Mouse (Mus musculus) midbrain, postnatal 0 days (tissue): ENCODE measurements around the gene Osbpl10. TPM values are rescaled to one million over a fixed set of nuclear protein-coding genes. Genes with fewer than 3 reads are reported as not detected.

ENCODE experiments used
- ATAC-seq: fragments of 200-750 bp; cut with Nextera tagmentation; 2 replicates; pipeline ENCODE4 v1.8.0; 2017; ENCODE audit warnings: moderate number of reproducible peaks, mild to moderate bottlenecking, moderate TSS enrichment, moderate library complexity; ENCODE audit not compliant: low FRiP score
- DNase-seq: peaks from one replicate; pipeline ENCODE4 v3.0.0-alpha.2; 2015; ENCODE audit warnings: low spot score
- H3K27ac ChIP-seq: fragments of 300-500 bp; sonication (generic); 2 replicates; pipeline ENCODE4 v1.5.1; 2014; ENCODE audit warnings: low read depth, mild to moderate bottlenecking, low read length, mixed read lengths
- H3K27me3 ChIP-seq: fragments of 300-500 bp; sonication (generic); 2 replicates; pipeline ENCODE4 v1.6.1; 2014; ENCODE audit warnings: low read length, control low read depth, mixed read lengths; ENCODE audit not compliant: insufficient read depth
- H3K36me3 ChIP-seq: fragments of 300-500 bp; sonication (generic); 2 replicates; pipeline ENCODE4 v1.6.1; 2014; ENCODE audit warnings: low read length, control low read depth, mixed read lengths; ENCODE audit not compliant: insufficient read depth
- H3K4me1 ChIP-seq: fragments of 300-500 bp; sonication (generic); 2 replicates; pipeline ENCODE4 v1.6.1; 2014; ENCODE audit warnings: mild to moderate bottlenecking, control low read depth, antibody characterized with exemption, low read length, mixed read lengths; ENCODE audit not compliant: insufficient read depth
- H3K4me2 ChIP-seq: fragments of 300-500 bp; sonication (generic); 2 replicates; pipeline ENCODE4 v1.6.1; 2014; ENCODE audit warnings: low read depth, mild to moderate bottlenecking, low read length, mixed read lengths; ENCODE audit not compliant: poor library complexity, severe bottlenecking
- H3K4me3 ChIP-seq: fragments of 300-500 bp; sonication (generic); 2 replicates; pipeline ENCODE4 v1.5.1; 2014; ENCODE audit warnings: low read depth, mild to moderate bottlenecking, low read length, moderate library complexity
- H3K9ac ChIP-seq: fragments of 300-500 bp; sonication (generic); replicated peaks from 2 replicates; pipeline ENCODE4 v1.6.1; 2014; ENCODE audit warnings: mild to moderate bottlenecking, low read length, moderate library complexity, mixed read lengths; ENCODE audit not compliant: poor library complexity, severe bottlenecking
- H3K9me3 ChIP-seq: fragments of 300-500 bp; sonication (generic); 2 replicates; pipeline ENCODE4 v1.6.1; 2016; ENCODE audit warnings: low read length, control low read depth
- CTCF ChIP-seq: IDR thresholded peaks from 2 replicates; pipeline ENCODE4 v1.5.1; 2016; ENCODE audit warnings: antibody characterized with exemption, mild to moderate bottlenecking
- WGBS: fragments of 180-500 bp; shearing (Covaris S2); extraction: QIAGEN DNeasy Blood & Tissue Kit; methylation state at CpG from one replicate; pipeline ENCODE4 v1.1.7; 2014; 5-methylcytosine and 5-hydroxymethylcytosine counted together
- polyA plus RNA-seq: library from polyadenylated mRNA; unstranded; fragments of >200 nt; fragmentation: Nextera tagmentation; extraction: Ambion mirVana; gene quantifications from 2 replicates; pipeline ENCODE4 v1.2.1, GENCODE M21; 2015
- total RNA-seq: library from RNA; depleted of rRNA; stranded (reverse); fragments of >200 nt; gene quantifications from 2 replicates; pipeline ENCODE4 v1.2.3, GENCODE M21; 2014

Gene Osbpl10
- total and polyA plus RNA-seq, 2 experiments from 2014 or later: 3.2 to 23.5 TPM

GRCm38 (mm10) chr9:114934231-114934630, 44.1 kb upstream of the Osbpl10 start:
- Histone ChIP-seq H3K36me3 (no peaks in the 10 kb centered on the region), H3K4me1 (no peaks in the 10 kb centered on the region; the same call in 1 of the 2 replicates), H3K4me2 (peak overlapping the region; percentile 98), H3K9me3 (no peaks in the 10 kb centered on the region), H3K27me3 (no peaks in the 10 kb centered on the region), H3K27ac (no peak overlapping the region), H3K9ac (0 out of 2 replicates have a peak overlapping the region, but pooled peaks have one; percentile 76), H3K4me3 (peak overlapping the region; percentile 75)
- ATAC-seq (0 out of 2 replicates have a peak, but pooled peaks have one; percentile 9), DNase-seq (no peak)
- 70% methylated on average over 11 of the region's 11 CpGs for WGBS
- no peak; the same call in 1 of the 2 replicates for TF ChIP-seq CTCF

- no peaks in the 10 kb centered on the region for H3K9me3 ChIP-seq
- no peak for TF ChIP-seq CTCF
- DNase-seq (no peak), ATAC-seq (no peak)
- H3K36me3 ChIP-seq: no peaks in the 10 kb centered on the region
- no peak overlapping the region for H3K4me3 ChIP-seq
- no peaks in the 10 kb centered on the region; the same call in 1 of the 2 replicates for H3K4me1 ChIP-seq
- no peak overlapping the region for H3K9ac ChIP-seq
- H3K27me3 ChIP-seq: no peaks in the 10 kb centered on the region
- H3K27ac ChIP-seq: no peak overlapping the region
- 88% methylated on average over 4 of the region's 4 CpGs for WGBS
- H3K4me2 ChIP-seq: no peak overlapping the region
These were observed 43.0 kb upstream of the Osbpl10 start for GRCm38 (mm10) chr9:114935321-114935720.

GRCm38 (mm10) chr9:114936687-114937086, 41.7 kb upstream of the Osbpl10 start:
- 73% methylated on average over 2 of the region's 2 CpGs for WGBS
- H3K9me3 ChIP-seq: no peaks in the 10 kb centered on the region
- ATAC-seq (no peak), DNase-seq (no peak)
- no peak overlapping the region for H3K9ac ChIP-seq
- H3K4me2 ChIP-seq: no peak overlapping the region
- H3K27ac ChIP-seq: no peak overlapping the region
- no peak overlapping the region for H3K4me3 ChIP-seq
- TF ChIP-seq CTCF: peak; percentile 28; the same call in 1 of the 2 replicates
- H3K4me1 ChIP-seq: no peaks in the 10 kb centered on the region; the same call in 1 of the 2 replicates
- no peaks in the 10 kb centered on the region for H3K27me3 ChIP-seq
- H3K36me3 ChIP-seq: no peaks in the 10 kb centered on the region

GRCm38 (mm10) chr9:114944642-114945041, 33.7 kb upstream of the Osbpl10 start:
- no peak overlapping the region for H3K4me3 ChIP-seq
- no peaks in the 10 kb centered on the region for H3K36me3 ChIP-seq
- 91% methylated on average over 3 of the region's 3 CpGs for WGBS
- no peaks in the 10 kb centered on the region for H3K9me3 ChIP-seq
- H3K4me1 ChIP-seq: no peaks in the 10 kb centered on the region
- ATAC-seq: no peak
- H3K4me2 ChIP-seq: no peak overlapping the region
- no peak for DNase-seq
- H3K27me3 ChIP-seq: no peaks in the 10 kb centered on the region
- no peak overlapping the region for H3K9ac ChIP-seq
- no peak for TF ChIP-seq CTCF
- no peak overlapping the region for H3K27ac ChIP-seq

DNA sequence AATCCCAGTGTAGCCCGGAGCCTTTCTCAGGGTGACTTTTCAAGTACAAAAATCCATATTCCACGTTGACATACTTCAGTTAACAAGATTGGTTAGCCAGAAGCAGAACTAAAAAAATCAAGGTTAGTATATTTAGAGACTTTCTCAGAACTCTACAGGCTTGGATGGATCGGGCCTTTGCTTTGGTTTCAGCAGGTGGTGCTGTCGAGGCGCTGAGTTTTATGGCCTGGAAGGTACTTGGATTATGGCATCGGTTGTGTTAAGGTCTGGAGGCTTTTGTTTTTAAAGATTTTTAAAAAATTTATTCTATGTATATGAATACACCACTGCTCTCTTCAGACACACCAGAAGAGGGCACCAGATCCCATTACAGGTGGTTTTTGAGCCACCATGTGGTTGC, 32.8 kb upstream of the Osbpl10 start:
- H3K9me3 ChIP-seq: no peaks in the 10 kb centered on the region
- H3K27ac ChIP-seq: no peak overlapping the region
- no peak for ATAC-seq
- DNase-seq: no peak
- TF ChIP-seq CTCF: peak; percentile 1; the same call in 1 of the 2 replicates
- no peak overlapping the region for H3K4me2 ChIP-seq
- H3K4me1 ChIP-seq: no peaks in the 10 kb centered on the region
- H3K9ac ChIP-seq: no peak overlapping the region
- WGBS: 85% methylated on average over 6 of the region's 6 CpGs
- no peaks in the 10 kb centered on the region for H3K36me3 ChIP-seq
- H3K4me3 ChIP-seq: no peak overlapping the region
- no peaks in the 10 kb centered on the region for H3K27me3 ChIP-seq

- Histone ChIP-seq H3K27me3 (no peaks in the 10 kb centered on the region), H3K4me3 (no peak overlapping the region), H3K36me3 (no peaks in the 10 kb centered on the region), H3K4me2 (no peak overlapping the region), H3K9me3 (no peaks in the 10 kb centered on the region), H3K4me1 (no peaks in the 10 kb centered on the region), H3K27ac (no peak overlapping the region), H3K9ac (no peak overlapping the region)
- 68% methylated on average over 5 of the region's 5 CpGs for WGBS
- no peak for TF ChIP-seq CTCF
- DNase-seq (no peak), ATAC-seq (no peak)
These were observed 30.0 kb upstream of the Osbpl10 start for GRCm38 (mm10) chr9:114948395-114948794.
